Mouse (Mus musculus) frontal cortex, adult (tissue): ENCODE measurements at regions not wholly inside any gene's neighbourhood (a gene's known extent, or its start where the extent isn't known, plus 50 kb on each side); places are given as distances from the start of the nearest gene placed in this dataset.
A peak's percentile ranks its signal among the peaks of the same experiment; 100 is the strongest.

Experiments
- ATAC-seq: cut with Nextera tagmentation; 2 replicates; pipeline ENCODE4 v1.9.2; 2017; ENCODE audit warnings: mild to moderate bottlenecking, moderate library complexity, mixed read lengths; ENCODE audit not compliant: low TSS enrichment

- ATAC-seq: no peak
These were observed 253.8 kb upstream of the Tfap2d start for GRCm38 (mm10) chr1:18849038-18849437.

DNA sequence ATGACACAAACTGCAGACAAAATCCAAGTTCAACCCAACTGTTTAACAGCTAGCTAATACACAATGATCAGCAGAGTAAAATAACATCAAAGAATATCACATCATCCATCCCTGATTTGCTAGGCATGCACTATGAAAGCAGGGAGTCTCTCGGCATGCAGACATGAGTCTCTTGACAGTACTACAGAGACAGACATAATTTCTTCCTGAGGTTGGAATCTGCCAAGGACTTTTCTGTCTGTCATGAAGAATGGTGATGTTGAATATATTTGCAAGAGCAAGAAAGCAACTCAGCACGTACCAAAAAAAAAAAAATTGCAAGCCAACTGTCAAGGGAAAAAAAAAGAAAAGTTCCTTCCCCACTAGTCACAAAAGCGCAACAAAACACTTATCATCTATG, 245.4 kb upstream of the Tfap2d start:
- peak; percentile 59 for ATAC-seq

DNA sequence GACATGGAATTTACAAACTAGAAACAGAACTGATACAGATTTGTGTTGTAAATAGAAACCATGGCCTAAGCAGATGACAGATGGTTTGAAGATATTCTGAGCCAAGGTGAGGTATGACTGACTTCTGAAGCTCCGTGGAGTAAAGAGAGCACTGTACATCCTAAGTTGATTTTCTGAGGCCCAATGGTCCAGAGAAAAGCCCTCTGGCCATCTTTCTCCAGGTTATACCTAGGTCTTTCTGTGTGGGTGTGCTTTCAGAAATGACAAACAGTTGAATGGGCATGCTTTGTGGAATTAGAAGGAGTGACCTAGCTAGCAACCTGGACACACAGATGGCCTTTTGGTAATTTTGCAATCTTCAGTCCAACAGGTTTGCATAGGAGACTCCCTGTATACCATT, 199.6 kb upstream of the Tfap2d start:
- ATAC-seq: no peak

GRCm38 (mm10) chr1:18903696-18904095, 199.1 kb upstream of the Tfap2d start:
- ATAC-seq: no peak

DNA sequence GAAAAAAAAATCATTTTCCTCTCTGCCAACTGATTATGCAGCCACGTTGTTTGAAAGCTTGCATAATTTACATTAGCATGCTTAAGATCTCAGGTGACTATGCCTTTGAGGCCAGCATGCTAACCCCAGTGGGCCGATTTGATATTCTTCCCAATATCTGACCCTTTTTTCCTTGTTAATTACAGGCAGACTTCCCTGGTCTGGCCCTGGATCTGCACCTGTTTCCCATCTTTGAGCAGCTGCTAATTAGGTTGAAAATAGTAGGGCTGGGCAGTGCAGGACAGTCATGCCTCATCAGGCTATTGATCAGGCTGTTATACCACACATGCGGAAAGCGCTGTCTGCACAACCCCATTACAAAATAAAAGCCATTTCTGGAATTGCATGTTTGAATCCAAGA, 191.2 kb upstream of the Tfap2d start:
- no peak for ATAC-seq

- no peak for ATAC-seq
These were observed 146.5 kb upstream of the Tfap2d start for GRCm38 (mm10) chr1:18956276-18956675.

DNA sequence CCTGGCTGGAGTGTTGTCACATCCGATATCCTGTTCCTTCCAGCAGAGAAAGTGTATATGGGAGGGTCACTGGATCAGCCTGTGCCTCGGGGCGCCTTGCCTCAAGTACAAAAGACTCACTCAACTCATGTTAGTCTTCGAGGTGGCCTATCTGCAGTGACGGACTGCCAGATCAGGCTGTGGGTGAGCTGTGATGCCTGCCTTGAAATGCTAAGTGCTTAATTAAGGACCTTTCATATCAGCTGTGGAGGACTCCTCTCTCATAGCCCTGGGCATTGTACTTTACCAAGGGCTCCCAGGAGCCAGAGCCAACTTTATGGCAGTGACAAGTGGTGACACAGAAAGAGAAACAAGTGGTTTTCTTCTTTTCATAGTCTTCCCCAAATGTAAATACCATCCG, 145.8 kb upstream of the Tfap2d start:
- no peak for ATAC-seq

DNA sequence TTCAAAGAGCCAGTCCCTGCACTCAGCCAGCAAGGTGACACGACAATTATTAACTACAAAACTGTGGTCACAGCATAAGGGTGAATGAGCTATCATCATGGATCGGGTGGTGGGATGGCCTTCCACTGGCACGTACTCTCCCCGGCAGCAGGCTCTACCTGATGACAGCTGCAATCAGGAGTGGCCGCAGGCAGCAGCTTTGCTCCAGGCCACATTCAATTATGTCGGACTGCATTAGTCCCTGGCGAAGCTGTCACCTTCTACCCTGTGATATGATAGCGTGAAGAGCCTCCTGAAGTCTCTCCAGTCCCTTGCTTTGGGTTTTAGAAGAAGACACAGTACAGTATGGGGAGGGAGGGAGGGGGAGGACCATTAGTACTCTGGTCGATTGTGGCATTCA, 141.4 kb upstream of the Tfap2d start:
- ATAC-seq: peak; percentile 36; the same call in 1 of the 2 replicates

DNA sequence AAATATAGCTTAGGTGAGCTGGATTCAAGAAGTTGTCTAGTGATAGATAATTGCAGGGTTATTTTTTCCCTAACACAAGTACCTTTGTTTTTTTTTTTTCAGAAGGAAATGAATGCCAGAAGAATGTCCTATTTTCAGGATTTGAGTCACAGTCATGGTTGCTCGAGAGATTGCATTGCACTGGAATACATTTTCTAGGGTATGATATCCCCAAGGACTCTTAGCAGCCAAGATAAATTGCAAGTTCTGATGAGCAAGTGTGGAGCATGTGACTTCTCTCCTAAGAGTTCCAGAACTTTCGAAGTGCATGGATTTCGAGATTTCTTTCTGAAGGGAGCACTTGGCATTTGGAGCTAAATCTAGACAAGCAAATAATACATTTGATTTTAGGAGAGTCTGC, 140.9 kb upstream of the Tfap2d start:
- peak; percentile 93 for ATAC-seq

DNA sequence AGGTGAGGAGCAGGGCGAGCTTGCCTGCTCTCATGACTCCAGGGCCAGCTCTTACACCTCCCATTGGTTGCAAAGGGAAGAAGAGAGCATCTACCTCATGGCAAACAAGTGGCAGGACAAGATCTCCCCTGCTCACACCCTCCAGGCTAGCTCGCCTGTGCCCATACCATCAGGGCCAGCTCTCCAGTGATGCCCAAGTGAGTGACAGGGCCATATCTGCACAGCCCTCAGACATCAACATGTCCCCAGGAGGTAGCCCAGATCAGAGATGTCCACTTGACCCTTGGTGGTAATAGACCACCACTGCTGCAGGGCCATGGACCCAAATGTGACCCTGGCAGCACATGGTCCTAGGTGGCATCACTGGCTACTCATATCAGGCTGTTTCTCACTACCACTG, 133.9 kb upstream of the Tfap2d start:
- ATAC-seq: no peak

DNA sequence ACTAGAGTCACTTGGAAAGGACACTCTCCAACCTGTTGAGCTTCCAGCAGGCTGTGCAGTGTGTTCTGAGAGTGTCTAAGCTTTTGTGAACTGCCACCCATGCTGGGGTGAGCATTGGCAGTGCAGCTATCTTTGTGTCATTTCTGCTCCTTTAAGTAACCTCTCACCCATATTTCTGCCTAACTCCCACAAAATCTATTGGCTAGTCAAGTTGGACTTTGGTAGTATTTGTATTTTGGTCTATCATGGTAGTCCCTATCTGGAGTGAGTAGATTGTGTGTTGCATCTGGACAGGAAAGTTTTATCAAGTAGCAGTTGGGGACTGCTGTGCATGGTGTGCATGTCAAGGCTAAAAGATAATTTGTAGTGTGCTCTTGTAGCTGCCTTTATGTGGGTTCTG, 132.6 kb upstream of the Tfap2d start:
- ATAC-seq: no peak

- no peak for ATAC-seq
These were observed 128.8 kb upstream of the Tfap2d start for GRCm38 (mm10) chr1:18973826-18974620.

DNA sequence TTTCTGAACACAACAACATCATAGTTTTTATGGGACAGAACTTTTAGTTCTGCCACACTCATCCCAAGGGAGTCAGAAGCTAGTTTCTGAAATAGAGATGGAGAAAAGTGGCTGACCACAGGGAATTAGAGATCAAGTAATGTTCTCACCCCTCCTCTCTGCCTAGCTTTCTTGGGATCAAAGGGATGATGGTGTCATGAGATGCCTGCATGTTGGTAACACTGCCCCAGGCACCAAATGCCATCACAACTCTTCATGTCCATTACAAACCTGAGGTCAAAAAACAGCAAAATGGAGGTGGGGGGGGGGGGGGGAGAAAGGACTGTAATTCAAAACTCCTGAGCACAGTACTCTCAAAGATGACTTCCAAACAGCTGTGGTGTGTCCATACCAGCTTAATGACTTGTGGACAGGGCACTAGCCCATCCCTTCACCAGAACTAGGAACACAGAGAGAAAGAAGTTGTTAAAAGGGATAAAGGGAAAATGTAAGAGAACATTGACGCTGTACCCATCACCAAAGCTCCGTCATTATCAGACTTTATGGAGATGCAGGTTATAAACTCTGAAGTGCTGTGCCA, 127.9 kb upstream of the Tfap2d start:
- no peak for ATAC-seq

DNA sequence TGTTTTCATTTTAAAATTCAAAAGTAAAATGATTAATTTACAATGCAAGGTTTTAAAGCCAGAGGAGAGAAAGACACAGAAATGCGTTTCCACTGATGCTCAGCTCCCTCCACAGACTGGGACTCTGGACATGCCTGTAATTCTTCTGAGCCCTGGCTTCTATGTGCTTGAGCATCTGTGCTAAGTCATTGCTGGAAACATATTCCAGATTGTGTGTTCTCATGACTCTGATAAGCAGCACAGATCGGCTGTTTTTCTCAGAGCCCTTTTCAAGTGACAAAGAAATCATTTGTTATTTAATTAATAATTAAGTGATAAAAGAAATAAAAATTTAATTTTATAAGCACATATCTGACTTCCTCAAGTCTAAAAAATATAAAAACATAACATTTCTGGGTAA, 127.3 kb upstream of the Tfap2d start:
- ATAC-seq: no peak

- peak; percentile 62; the same call in 1 of the 2 replicates for ATAC-seq
These were observed 126.0 kb upstream of the Tfap2d start for GRCm38 (mm10) chr1:18976705-18977309.

DNA sequence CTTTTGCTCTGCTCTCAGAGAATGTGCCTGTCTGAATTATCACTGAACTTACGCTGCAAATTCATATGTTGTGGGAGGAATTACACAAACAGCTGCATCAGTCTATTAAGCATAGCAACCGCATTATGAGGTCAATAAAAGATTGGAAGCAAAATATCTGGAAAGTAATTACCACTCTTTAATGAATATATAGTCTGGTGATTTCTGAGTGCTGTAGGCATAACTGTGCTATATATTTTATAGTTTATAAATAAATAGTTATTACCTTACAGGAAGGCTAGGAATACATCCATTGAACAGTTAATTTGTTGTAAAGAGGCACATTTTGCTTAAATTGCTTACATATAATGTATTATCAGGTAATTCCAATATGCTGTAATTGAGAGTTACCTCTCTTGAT, 123.7 kb upstream of the Tfap2d start:
- ATAC-seq: no peak

DNA sequence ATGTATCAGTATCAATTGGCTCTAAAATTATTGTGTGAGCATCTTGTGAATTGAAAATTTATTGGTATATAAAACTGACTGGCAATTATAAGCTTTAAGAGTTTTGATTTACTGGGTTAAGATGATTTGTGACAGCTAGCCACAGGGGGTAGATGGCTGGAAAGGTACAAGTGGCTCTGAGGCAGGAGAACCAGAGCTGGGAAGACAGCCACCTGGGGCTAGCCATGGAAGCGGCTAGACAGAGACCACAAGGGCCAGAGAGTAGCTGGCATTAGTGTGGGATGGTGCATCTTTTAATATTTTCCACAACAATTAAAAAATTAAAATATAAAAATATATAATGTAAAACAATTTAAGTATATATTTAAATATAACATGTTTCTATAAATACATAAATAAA, 86.0 kb upstream of the Tfap2d start:
- ATAC-seq: no peak
